In genomic region chr9:79809411-79809810, GRCm38 (mm10) we compare ENCODE assay signal across 19 mouse cellular contexts. TPM values are rescaled to one million over a fixed set of nuclear protein-coding genes. Genes with fewer than 3 reads are reported as not detected.
DNase-seq lines count a peak whose midpoint lies in the region; ATAC-seq and TF ChIP-seq lines count a peak whose summit lies in the region.
"Had no signal": no experiment of that assay in that cellular context is flagged by ENCODE, and none has a peak within 500 bp of the region (broad histone marks: within the 10 kb centered on the region; RNA-seq: fewer than 3 reads in every experiment).

No protein-coding gene starts in this region.

- ATAC-seq in lung, embryonic 14.5 days (ENCODE audit: insufficient read depth): no peak
- ATAC-seq: forebrain, embryonic 15.5 days; hindbrain, embryonic 16.5 days; inflammation-experienced regulatory T-cells, adult 6 months had no signal

- H3K4me2 ChIP-seq in lung, embryonic 14.5 days: 0 out of 2 replicates have a peak overlapping the region, but pooled peaks have one; percentile 5
- H3K4me2 ChIP-seq: forebrain, embryonic 15.5 days; hindbrain, embryonic 12.5 days had no signal

- H3K27me3 ChIP-seq in lung, embryonic 14.5 days (ENCODE audit: insufficient read depth, low read length): no peaks in the 10 kb centered on the region
- no peaks in the 10 kb centered on the region for H3K27me3 ChIP-seq in MEL (ENCODE audit: control insufficient read depth in 1 of 2, insufficient read depth in 2 of 2, low read length in 2 of 2)
- H3K27me3 ChIP-seq: forebrain, embryonic 15.5 days; hindbrain, embryonic 12.5 days had no signal

- TF ChIP-seq RAD21 in MEL (IDR thresholded peaks at IDR 0.05; ENCODE audit: low read depth, low read length): no peak

- H3K4me3 ChIP-seq in gastrocnemius, adult 2 months: no peak overlapping the region
- no peak overlapping the region for H3K4me3 ChIP-seq in lung, embryonic 14.5 days (ENCODE audit: low read depth, low read length)
- H3K4me3 ChIP-seq in MEL (ENCODE audit: control insufficient read depth in 1 of 2, insufficient read depth in 1 of 2, low read depth in 2 of 2, low read length in 2 of 2): peak overlapping the region; percentile 5 to 36; a peak in 2 of 4 replicates
- H3K4me3 ChIP-seq: forebrain, embryonic 15.5 days; heart, embryonic 10.5 days; hindbrain, embryonic 12.5 days had no signal

- no peak for DNase-seq in gastrocnemius, adult 2 months
- DNase-seq in gastrocnemius, postnatal 4 days (ENCODE audit: low spot score in 2 of 2): no peak
- DNase-seq in lung, embryonic 14.5 days: peak; percentile 49
- no peak for DNase-seq in lung, postnatal 4 days
- DNase-seq in MEL (ENCODE audit: low read depth, low spot score): peak; percentile 26
- peak; percentile 16 for DNase-seq in skeletal muscle tissue, adult 2 months (ENCODE audit: low read depth, low spot score)
- DNase-seq in adrenal gland, adult (ENCODE audit: inconsistent age in 2 of 2, low spot score in 1 of 2): no peak
- DNase-seq: adrenal gland, adult 8-10 months; adrenal gland, postnatal 36 days; cerebellum, adult 2 months; cerebellum, postnatal 10 days; gastrocnemius, postnatal 10 days; heart, postnatal 10 days; heart, postnatal 4 days had no signal

- no peaks in the 10 kb centered on the region for H3K9me3 ChIP-seq in lung, embryonic 14.5 days (ENCODE audit: low read depth, low read length)
- no peaks in the 10 kb centered on the region for H3K9me3 ChIP-seq in MEL (replicated peaks; ENCODE audit: insufficient read depth, low read length)
- H3K9me3 ChIP-seq: forebrain, embryonic 15.5 days; heart, embryonic 10.5 days; hindbrain, embryonic 12.5 days had no signal

- intact Hi-C loops in gastrocnemius, adult 2 months (cut with DNase I): no loop called here

- no peaks in the 10 kb centered on the region for H3K79me2 ChIP-seq in MEL (ENCODE audit: control insufficient read depth, insufficient read depth, low read length, poor library complexity)

- H3K27ac ChIP-seq in gastrocnemius, adult 2 months: peak overlapping the region; percentile 20; the same call in 1 of the 2 replicates
- peak overlapping the region; percentile 44; the same call in 1 of the 2 replicates for H3K27ac ChIP-seq in lung, embryonic 14.5 days (ENCODE audit: low read depth)
- no peak overlapping the region for H3K27ac ChIP-seq in MEL (ENCODE audit: control insufficient read depth, low read depth, low read length)
- H3K27ac ChIP-seq: forebrain, embryonic 15.5 days; heart, embryonic 10.5 days; hindbrain, embryonic 12.5 days had no signal

- no peaks in the 10 kb centered on the region for H3K36me3 ChIP-seq in lung, embryonic 14.5 days (ENCODE audit: insufficient read depth)
- peaks cover 0 to 26% of the 10 kb centered on the region in 2 experiments; a peak in 2 of 4 replicates for H3K36me3 ChIP-seq in MEL (ENCODE audit: control insufficient read depth in 1 of 2, insufficient read depth in 2 of 2, low read length in 2 of 2)
- H3K36me3 ChIP-seq: forebrain, embryonic 15.5 days; heart, embryonic 10.5 days; hindbrain, embryonic 12.5 days had no signal

- no peak for TF ChIP-seq CTCF in gastrocnemius, adult 2 months (IDR thresholded peaks at IDR 0.05)
- TF ChIP-seq CTCF in lung, embryonic 14.5 days (IDR thresholded peaks at IDR 0.05; ENCODE audit: low read depth): no peak
- TF ChIP-seq CTCF in MEL (IDR thresholded peaks at IDR 0.05 in 2 of 3, conservative IDR thresholded peaks at IDR 0.05 in 1 of 3; ENCODE audit: control insufficient read depth in 1 of 3, insufficient read depth in 1 of 3, low read depth in 2 of 3, low read length in 3 of 3, poor library complexity in 1 of 3, severe bottlenecking in 1 of 3): no peak

- H3K9ac ChIP-seq in lung, embryonic 14.5 days: no peak overlapping the region
- no peak overlapping the region for H3K9ac ChIP-seq in MEL (ENCODE audit: control insufficient read depth, low read depth, low read length, poor library complexity, severe bottlenecking)
- H3K9ac ChIP-seq: forebrain, embryonic 15.5 days; hindbrain, embryonic 12.5 days had no signal

- no peak for TF ChIP-seq POLR2A in MEL (IDR thresholded peaks at IDR 0.05; ENCODE audit: control insufficient read depth in 1 of 2, insufficient read depth in 1 of 2, low read depth in 1 of 2, low read length in 2 of 2, poor library complexity in 1 of 2)

- H3K4me1 ChIP-seq in lung, embryonic 14.5 days (ENCODE audit: insufficient read depth): peaks cover 10% of the 10 kb centered on the region
- H3K4me1 ChIP-seq in MEL (ENCODE audit: control insufficient read depth in 1 of 2, insufficient read depth in 2 of 2, low read length in 2 of 2): peaks cover 3 to 16% of the 10 kb centered on the region in 2 experiments
- H3K4me1 ChIP-seq: forebrain, embryonic 15.5 days; hindbrain, embryonic 12.5 days had no signal

- peak in 1 of 2 experiments; percentile 13; a peak in 1 of 4 replicates for TF ChIP-seq EP300 in MEL (IDR thresholded peaks at IDR 0.05; ENCODE audit: low read depth in 1 of 2, low read length in 2 of 2)

- WGBS in lung, embryonic 14.5 days: 38% methylated on average over 6 of the region's 6 CpGs

TF ChIP-seq in MEL, 35 proteins besides CTCF, POLR2A, EP300 and RAD21:
- no peak for TF ChIP-seq BHLHE40 (IDR thresholded peaks at IDR 0.05; ENCODE audit: borderline replicate concordance, low read depth, low read length)
- peak; percentile 19; the same call in 1 of the 2 replicates for TF ChIP-seq ETS1 (IDR thresholded peaks at IDR 0.05; ENCODE audit: low read depth, low read length)
- TF ChIP-seq ELF1 (IDR thresholded peaks at IDR 0.05; ENCODE audit: low read depth, low read length): no peak

RNA-seq across cellular contexts. Expression of gene Tmem30a, which starts 16.1 kb away (rescaled TPM):
- 10 to 100 TPM; 53.8 to 54.7 TPM for total RNA-seq in gastrocnemius, adult 2 months (2021)
- 10 to 100 TPM; 44.8 to 47.5 TPM for total RNA-seq in gastrocnemius, postnatal 4 days (2021)
- polyA plus RNA-seq in lung, embryonic 14.5 days (2014; fragmentation: Nextera tagmentation; extraction: Ambion mirVana): 92.2 and 94.0 TPM in 2 replicates
- total RNA-seq in MEL (2012; rRNA removed): 19.3 and 21.9 TPM in 2 replicates
- 10 to 100 TPM in 1 of 2 experiments, not detected in 1; 25.8 TPM for polyA plus RNA-seq in MEL (2012; ENCODE audit: insufficient read depth in 1 of 2, insufficient read length in 2 of 2, low read depth in 1 of 2, low replicate concordance in 2 of 2, missing spikeins in 1 of 2)

RNA-seq across cellular contexts. Expression of gene Cox7a2, which starts 49.7 kb away (rescaled TPM):
- 100 to 1,000 TPM; 330 to 468 TPM for total RNA-seq in gastrocnemius, adult 2 months (2021)
- total RNA-seq in gastrocnemius, postnatal 4 days (2021): 100 to 1,000 TPM; 481 to 525 TPM
- 650 and 710 TPM in 2 replicates for polyA plus RNA-seq in lung, embryonic 14.5 days (2014; fragmentation: Nextera tagmentation; extraction: Ambion mirVana)
- 393 and 439 TPM in 2 replicates for total RNA-seq in MEL (2012; rRNA removed)
- polyA plus RNA-seq in MEL (2012; ENCODE audit: insufficient read depth in 1 of 2, insufficient read length in 2 of 2, low read depth in 1 of 2, low replicate concordance in 2 of 2, missing spikeins in 1 of 2): 100 to 1,000 TPM in 1 of 2 experiments, not detected in 1; 381 TPM

Comparison
In these comparisons a context has a peak if more than half of its experiments do, and no peak if none do; other contexts are left out.
1. DNase-seq: peak in lung, embryonic 14.5 days (single experiment), MEL (single experiment) and skeletal muscle tissue, adult 2 months (single experiment); none in gastrocnemius, adult 2 months (single experiment), gastrocnemius, postnatal 4 days (0 of 2), lung, postnatal 4 days (0 of 2) and adrenal gland, adult (0 of 2).
2. H3K4me3 ChIP-seq: peak in MEL (2 of 2); none in gastrocnemius, adult 2 months (single experiment) and lung, embryonic 14.5 days (single experiment).